Mouse (Mus musculus) brain, adult 2 months (tissue): ENCODE measurements around the gene Gm47985.
A peak's percentile ranks its signal among the peaks of the same experiment; 100 is the strongest.
"Not testable (repeated sequence)": the region's sequence is repeated elsewhere in the genome, so short reads cannot be mapped to it uniquely, and the experiment has no call there.

ENCODE experiments used
- DNase-seq: peaks from one replicate; pipeline ENCODE4 v3.0.0; 2011; ENCODE audit warnings: low read depth, low spot score

Gene Gm47985

GRCm38 (mm10) chr1:151177030-151177936, 5.1 kb upstream of the Gm47985 start:
- DNase-seq = peak; percentile 40

GRCm38 (mm10) chr1:151177937-151178271, 4.4 kb upstream of the Gm47985 start:
- DNase-seq = no peak

DNA sequence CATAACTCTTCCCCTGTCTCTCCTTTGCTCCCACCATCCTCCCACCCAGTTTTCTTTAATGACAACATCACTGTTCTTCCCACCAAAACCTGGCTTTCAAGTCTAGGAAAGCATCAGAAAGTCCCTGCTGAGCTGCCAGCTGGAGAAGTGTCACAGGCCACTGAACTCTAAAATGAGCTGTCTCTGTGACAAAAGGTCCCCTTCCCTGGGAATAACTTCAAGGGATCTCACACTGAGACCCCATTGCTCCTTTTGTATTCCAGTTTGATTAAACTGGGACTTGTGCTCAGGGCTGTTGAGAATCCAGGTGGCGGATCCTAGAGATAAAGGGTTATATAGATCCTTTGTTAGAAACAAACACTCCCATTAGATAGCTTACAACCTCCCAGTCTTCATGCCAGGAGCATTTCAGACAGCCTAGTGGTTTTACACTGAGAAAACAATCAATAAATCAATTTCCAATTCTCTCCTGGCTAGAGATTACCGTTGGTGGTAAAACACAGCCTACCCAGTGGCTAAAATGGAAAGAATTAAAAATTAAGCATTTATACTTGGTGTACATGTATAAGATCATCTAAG, 3.7 kb upstream of the Gm47985 start:
- DNase-seq = no peak

DNA sequence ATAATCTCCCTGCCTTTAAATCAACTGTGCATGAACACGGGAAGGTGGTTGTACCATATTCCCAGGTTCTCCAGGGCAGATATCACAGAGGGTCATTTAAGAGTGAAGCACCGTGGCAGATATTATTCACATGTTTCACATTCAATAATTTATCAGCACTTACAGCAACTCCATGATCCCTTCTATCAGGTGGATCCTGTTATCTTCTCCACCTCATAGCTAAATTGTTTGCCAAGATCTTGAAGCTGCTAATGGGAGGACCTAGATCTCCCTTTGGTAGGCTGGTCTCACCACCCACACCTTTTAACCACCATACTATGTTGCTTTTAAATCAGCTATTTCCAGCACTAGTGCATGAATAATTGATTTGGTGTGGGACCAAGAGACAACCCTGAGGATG, 2.2 kb upstream of the Gm47985 start:
- DNase-seq = no peak

DNA sequence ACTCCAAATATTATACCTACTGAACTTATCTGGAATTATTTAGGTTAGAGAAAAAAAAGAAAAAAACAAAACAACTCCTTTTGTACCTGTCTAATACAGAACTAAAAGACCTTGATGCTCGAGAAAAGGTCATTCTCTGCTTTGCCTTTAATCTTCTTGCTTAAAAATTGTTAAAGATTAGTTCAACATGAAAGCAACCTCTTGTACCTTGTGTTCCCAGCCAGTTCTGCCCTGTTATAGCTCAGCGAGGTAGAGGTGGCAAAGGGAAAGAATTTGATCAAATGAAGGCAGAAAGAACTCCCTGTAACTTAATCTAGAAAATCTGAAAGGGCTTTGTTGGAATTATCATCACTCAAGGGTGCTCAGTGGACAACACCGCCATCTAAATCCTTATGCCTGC, 3.8 kb downstream of the Gm47985 start:
- DNase-seq = not testable (repeated sequence)

- not testable (repeated sequence) for DNase-seq
Measured at GRCm38 (mm10) chr1:151186879-151187424, 4.6 kb downstream of the Gm47985 start.

DNA sequence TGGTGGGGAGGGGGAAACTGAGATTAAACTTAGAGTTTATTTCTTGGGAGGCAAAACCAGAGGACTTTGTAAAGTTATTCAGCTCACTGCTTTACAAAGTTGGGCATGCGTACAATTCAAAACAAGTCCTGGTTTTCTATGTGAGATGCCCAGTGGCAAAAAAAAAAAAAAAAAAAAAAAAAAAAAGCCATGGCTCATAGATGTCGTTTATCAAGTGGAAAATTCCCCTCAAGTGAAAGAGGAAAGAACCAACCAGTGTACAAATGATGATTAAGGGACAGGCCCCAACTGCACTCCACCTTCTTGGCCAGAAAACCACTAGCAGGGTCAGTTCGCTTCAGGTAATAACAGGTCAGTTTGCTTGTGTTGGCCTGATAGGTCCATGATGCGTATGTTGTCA, 6.1 kb downstream of the Gm47985 start:
- DNase-seq = no peak

GRCm38 (mm10) chr1:151192075-151192474, 9.7 kb downstream of the Gm47985 start, which contains the start of gene Gm8947:
TSS of gene Gm8947 (plus strand) at chr1:151192376.
- not testable (repeated sequence) for DNase-seq

- DNase-seq = not testable (repeated sequence)
Measured at GRCm38 (mm10) chr1:151192739-151193138, 10.4 kb downstream of the Gm47985 start.

- not testable (repeated sequence) for DNase-seq
Measured at GRCm38 (mm10) chr1:151195986-151196385, 13.6 kb downstream of the Gm47985 start.

GRCm38 (mm10) chr1:151196690-151197089, 14.4 kb downstream of the Gm47985 start:
- not testable (repeated sequence) for DNase-seq

DNA sequence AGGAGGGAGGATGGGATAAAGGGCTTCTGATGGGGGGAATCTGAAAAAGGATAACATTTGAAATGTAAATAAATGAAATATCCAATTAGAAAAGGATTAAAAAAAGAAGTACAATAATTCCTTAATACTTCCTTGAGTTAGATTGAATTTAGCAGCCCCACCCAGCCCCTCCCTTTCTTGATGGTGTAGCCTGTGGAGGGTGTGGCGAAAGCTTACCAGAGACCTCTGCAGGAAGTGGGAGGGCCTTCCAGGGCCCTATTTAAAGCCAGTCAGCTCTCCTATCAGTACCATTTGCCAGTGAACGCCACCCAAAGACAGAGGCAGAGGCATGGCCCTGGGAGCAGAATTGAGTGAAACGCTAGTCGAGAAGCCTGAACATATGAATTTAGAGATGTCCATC, 15.8 kb downstream of the Gm47985 start, which contains the start of gene Gm47995:
Gm47995 (plus strand) TSS at position 329 of the 400 bp plus-strand sequence.
- not testable (repeated sequence) for DNase-seq

DNA sequence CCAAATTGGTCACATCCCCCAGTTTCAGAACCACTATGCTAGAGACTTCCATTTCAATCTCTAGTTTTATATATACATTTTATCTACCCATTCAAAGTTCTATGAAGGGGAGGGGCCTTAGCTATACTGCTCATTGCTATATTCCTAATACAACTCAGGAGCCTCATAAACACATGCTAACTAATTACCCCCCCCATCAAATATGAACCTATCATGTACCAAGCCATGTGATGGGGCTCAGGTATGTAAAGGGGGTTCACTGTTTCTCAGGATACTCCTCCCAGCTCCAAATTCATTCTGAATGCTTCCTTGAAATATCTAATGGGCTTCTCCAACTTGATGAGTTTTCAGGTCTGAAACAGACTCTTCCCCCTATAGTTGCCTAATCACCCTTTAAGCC, 18.3 kb downstream of the Gm47985 start:
- not testable (repeated sequence) for DNase-seq

DNA sequence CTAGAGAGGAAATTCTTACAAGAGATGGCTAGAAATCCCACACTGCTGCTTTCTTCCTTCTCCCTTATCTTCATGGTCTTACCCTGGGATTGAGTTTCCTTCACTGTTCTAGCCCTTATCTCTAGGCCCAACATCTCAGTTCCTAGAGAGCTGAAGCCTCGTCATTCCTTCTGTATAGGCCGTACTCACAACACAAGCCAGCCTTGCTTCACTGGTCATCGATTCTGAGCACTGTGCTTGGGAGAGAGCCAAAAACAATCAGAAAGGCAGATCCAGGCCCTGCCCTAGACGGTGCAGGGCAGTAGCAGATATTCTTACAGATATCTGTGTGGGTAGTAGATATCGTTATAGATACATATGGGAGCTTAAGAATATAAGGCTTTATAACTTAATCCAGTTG, 20.4 kb downstream of the Gm47985 start:
- DNase-seq = not testable (repeated sequence)

DNA sequence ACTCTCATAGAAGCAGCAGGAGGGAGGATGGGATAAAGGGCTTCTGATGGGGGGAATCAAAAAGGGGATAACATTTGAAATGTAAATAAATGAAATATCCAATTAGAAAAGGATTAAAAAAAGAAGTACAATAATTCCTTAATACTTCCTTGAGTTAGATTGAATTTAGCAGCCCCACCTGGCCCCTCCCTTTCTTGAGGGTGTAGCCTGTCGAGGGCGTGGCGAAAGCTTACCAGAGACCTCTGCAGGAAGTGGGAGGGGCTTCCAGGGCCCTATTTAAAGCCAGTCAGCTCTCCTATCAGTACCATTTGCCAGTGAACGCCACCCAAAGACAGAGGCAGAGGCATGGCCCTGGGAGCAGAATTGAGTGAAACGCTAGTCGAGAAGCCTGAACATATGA, 21.5 kb downstream of the Gm47985 start, which contains the start of gene 3110040M04Rik:
3110040M04Rik (plus strand) TSS at position 304 of the 400 bp plus-strand sequence.
- DNase-seq = not testable (repeated sequence)

DNA sequence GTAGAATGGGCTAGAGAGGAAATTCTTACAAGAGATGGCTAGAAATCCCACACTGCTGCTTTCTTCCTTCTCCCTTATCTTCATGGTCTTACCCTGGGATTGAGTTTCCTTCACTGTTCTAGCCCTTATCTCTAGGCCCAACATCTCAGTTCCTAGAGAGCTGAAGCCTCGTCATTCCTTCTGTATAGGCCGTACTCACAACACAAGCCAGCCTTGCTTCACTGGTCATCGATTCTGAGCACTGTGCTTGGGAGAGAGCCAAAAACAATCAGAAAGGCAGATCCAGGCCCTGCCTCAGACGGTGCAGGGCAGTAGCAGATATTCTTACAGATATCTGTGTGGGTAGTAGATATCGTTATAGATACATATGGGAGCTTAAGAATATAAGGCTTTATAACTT, 26.2 kb downstream of the Gm47985 start:
- not testable (repeated sequence) for DNase-seq

DNA sequence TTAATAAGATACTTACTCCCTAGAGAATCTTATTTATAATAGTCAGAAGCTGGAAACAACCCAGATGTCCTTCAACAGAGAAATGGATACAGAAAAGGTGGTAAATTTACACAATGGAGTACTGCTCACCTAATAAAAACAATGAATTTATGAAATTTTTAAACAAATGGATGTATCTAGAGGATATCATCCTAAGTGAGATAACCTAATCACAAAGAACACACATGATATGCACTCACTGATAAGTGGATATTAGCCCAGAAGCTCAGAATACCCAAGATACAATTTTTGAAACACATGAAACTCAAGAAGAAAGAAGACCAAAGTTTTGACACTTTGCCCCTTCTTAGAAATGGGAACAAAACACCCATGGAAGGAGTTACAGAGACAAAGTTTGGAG, 26.6 kb downstream of the Gm47985 start:
- not testable (repeated sequence) for DNase-seq

DNA sequence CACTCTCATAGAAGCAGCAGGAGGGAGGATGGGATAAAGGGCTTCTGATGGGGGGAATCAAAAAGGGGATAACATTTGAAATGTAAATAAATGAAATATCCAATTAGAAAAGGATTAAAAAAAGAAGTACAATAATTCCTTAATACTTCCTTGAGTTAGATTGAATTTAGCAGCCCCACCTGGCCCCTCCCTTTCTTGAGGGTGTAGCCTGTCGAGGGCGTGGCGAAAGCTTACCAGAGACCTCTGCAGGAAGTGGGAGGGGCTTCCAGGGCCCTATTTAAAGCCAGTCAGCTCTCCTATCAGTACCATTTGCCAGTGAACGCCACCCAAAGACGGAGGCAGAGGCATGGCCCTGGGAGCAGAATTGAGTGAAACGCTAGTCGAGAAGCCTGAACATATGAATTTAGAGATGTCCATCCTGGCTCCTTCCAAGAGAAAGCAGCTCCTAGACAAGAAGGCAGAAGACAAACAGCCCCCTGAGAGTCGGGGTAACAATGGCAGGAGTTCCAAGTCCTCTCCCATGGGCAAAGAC, 27.6 kb downstream of the Gm47985 start, which contains the start of gene Gm47996:
Gm47996 (plus strand) TSS at position 308 of the 532 bp plus-strand sequence.
- DNase-seq = not testable (repeated sequence)

DNA sequence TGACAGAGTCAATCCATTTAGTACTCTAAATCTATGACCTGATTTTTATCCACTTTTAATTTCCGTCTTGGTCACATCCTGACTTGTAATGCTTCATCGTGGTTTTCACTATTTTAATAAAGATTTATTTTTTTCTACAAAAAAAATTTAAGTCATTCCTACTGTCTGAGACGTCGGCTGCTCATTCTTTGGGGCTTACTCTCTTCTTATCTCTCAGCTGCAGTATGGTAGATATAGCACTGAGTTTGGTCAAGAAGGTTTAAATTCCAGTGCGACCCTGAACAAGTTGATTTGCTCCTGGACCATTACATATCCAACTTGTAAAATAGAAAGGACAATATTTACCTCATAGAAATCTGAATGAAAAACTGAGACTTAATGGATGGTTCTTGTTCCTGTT, 29.3 kb downstream of the Gm47985 start:
- not testable (repeated sequence) for DNase-seq

GRCm38 (mm10) chr1:151214862-151215261, 32.5 kb downstream of the Gm47985 start:
- no peak for DNase-seq

DNA sequence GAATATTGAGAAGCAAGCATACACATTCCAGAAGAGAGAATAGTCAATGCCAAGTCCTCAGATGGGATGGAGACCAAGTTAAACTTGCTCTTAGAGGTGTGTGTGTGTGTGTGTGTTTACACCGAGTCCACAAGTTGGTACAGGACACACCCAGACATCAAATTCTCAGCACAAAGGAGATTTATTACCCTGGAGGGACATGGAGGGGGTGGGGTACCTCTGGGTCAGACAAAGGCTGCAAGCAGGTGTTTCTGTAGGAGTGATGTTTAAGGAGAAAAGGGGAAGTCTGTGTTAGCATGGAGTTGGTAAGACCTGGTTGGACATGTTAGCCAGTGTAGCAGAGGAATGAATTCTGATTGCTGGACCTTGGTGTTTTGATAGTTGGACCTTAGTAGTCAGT, 33.6 kb downstream of the Gm47985 start:
- DNase-seq = no peak

GRCm38 (mm10) chr1:151216417-151216816, 34.1 kb downstream of the Gm47985 start:
- no peak for DNase-seq
